Mouse (Mus musculus): Measurements from ENCODE around the gene Gjb4. TPM values are rescaled to one million over a fixed set of nuclear protein-coding genes. Genes with fewer than 3 reads are reported as not detected.

Gjb4 gene
- not detected for total RNA-seq (2023)

DNA sequence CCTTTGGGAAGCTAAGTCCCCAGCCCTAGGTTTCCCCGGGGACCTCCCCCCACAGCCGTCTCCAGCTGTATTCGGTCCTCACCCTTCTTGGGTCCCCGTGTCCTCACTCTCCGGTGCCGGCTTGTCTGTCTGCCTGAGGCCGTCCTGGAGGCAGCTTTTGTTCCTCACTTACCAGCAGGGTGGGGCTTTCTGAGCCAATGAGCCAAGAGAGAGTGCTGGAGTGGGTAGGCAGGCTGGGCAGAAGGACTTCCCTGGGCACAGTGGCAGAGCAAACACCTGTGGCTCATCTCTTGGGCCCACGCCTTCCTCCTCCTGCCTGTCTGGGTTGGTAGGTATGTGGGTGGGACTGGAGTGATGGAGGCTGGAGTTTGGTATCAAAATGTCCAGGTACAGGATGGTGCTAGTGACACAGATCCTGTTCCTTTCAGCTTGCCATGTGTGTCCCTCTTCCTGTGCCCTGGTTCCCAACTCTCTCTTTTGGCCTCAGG is at the start of gene Gjb4:
TSS of gene Gjb4 (minus strand) at position 131 of the 488 bp plus-strand sequence.

DNA sequence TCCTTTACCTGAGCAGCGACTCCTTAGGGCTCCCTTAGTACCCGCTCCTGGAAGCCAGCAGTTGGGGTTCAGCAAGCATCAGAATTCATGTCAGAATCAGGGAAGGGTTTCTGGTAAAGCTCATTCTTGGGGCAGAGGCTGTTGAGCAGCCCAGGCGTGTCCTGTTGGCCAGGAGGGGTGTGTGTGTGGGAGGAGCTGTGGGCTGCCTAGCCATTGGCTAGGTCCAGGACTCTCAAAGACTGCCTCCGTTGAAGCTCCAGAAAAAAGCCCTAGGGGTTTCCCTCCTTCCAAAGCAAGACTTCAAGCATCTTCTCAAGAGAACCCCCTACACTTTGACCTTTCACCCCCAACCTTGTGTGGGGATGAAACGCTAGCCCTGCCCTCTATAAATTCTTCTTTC is 4.1 kb upstream of the Gjb4 start, which contains the start of gene Gjb5:
TSS of gene Gjb5 (minus strand) at position 164 of the 400 bp plus-strand sequence.

DNA sequence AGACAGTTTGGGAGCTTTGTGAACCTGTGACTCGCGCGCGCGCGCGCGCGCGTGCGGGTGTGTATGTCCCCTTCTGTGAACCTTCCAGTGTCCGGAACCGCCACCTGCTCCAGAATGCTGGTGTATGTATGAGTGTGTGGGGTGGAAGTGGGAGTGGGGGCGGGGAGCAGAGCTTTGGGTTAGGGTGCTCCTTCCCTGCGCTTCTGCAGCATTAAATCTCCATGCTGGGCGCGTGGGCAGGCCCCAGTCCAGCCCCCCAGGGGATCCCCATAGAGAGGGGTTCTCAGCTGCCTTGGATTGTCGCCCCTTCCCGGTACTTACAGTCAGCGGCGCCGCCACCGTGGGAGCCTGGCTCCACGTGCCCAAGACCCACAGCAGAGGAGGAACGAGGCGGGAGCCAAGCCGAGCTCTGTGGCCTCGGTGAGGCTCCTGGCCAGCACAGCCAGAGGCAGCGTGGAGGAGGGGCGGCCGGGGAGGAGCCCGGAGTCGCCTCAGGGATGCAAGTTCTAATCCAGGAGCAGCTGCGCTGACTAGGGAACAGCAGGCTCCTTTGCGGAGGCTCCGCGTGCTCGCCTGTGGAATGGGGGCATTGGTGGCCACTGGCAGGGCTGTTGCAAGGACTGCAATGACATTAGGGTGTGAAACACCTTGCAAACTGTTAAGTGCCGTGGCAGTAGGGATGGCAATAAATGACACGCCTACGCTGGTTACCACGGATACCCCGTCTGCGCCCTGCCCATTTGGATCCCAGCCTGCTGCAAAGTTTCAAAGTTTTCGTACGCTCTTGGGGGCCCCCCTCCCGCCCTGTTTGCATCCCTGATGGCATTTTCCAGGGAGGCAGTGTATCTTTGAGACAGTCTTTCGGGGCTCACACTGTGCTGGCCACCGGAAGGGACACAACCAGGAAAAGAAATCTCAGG is 23.4 kb downstream of the Gjb4 start, which contains the start of gene Gjb3:
TSS of gene Gjb3 (minus strand) at position 664 of the 920 bp plus-strand sequence.

DNA sequence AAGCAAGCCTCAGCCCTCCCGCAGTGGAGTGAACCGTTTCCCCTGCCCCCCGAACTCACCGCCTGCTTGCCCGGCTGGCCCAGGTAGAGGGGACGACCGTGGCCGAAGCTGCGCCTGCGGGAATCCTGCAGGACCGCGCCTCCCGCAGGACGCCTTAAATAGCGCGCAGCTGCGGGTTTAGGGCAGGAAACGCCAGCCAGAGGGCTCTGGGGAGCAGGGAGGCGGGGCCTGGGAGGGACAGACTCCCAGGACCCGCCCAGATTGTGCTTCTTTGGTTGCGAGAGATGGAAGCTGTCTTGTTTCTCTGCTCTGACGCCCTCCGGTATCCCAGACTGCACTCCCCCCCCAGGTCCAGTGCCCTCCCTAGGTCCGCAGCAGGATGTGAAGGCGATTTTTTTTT is 40.0 kb downstream of the Gjb4 start, which contains the start of gene Gja4:
TSS of gene Gja4 (minus strand) at position 179 of the 400 bp plus-strand sequence.

Other genes with a start within 250 kb of the Gjb4 start
- gene Tmem35b, start 230.4 kb downstream of the Gjb4 start, total RNA-seq (2023) = 1 to 10 TPM; 4.7 TPM
- under 1 TPM in 1 of 2 experiments, not detected in 1; 0.33 TPM for gene Dlgap3, start 184.9 kb downstream of the Gjb4 start, total RNA-seq (2023)
- gene Smim12, start 110.3 kb downstream of the Gjb4 start, total RNA-seq (2023) = 10 to 100 TPM; 20.0 to 23.5 TPM
- gene Gja4, start 40.0 kb downstream of the Gjb4 start, total RNA-seq (2023) = not detected
- 1 to 10 TPM; 1.8 to 3.7 TPM for gene Gjb3, start 23.2 kb downstream of the Gjb4 start, total RNA-seq (2023)
- not detected for gene Gjb5, start 4.1 kb upstream of the Gjb4 start, total RNA-seq (2023)

All from neutrophil, adult 59 days (primary cell).